In genomic region chr12:83301616-83302319, GRCm38 (mm10) we compare ENCODE assay signal across 9 mouse cellular contexts.
DNase-seq lines count a peak whose midpoint lies in the region; ATAC-seq lines count a peak whose summit lies in the region.
"Had no signal": no experiment of that assay in that cellular context is flagged by ENCODE, and none has a peak within 500 bp of the region (broad histone marks: within the 10 kb centered on the region; RNA-seq: fewer than 3 reads in every experiment).

No protein-coding gene starts in this region.

- H3K4me1 ChIP-seq in midbrain, embryonic 11.5 days (ENCODE audit: control insufficient read depth, insufficient read depth, low read length), result peaks cover 17% of the 10 kb centered on the region

- H3K4me3 ChIP-seq in midbrain, embryonic 11.5 days (ENCODE audit: low read depth, low read length), result no peak overlapping the region

- WGBS in midbrain, embryonic 11.5 days, result 67% methylated on average over 18 of the region's 18 CpGs

- ATAC-seq in midbrain, embryonic 11.5 days (ENCODE audit: low FRiP score), result peak; percentile 9; the same call in 1 of the 2 replicates

- no peaks in the 10 kb centered on the region for H3K9me3 ChIP-seq in midbrain, embryonic 11.5 days (ENCODE audit: control insufficient read depth, low read length)

- H3K9ac ChIP-seq in midbrain, embryonic 11.5 days (ENCODE audit: low read length), result no peak overlapping the region

- no peak overlapping the region for H3K4me2 ChIP-seq in midbrain, embryonic 11.5 days

- DNase-seq in adrenal gland, postnatal 10 days, result peak; percentile 77
- peak; percentile 39 to 61 for DNase-seq in cerebellum, postnatal 36 days
- peak; percentile 41 for DNase-seq in heart, postnatal 4 days
- no peak for DNase-seq in midbrain, embryonic 11.5 days (ENCODE audit: low spot score, missing footprints)
- no peak for DNase-seq in B cell, adult 2 months
- no peak for DNase-seq in frontal cortex, postnatal 25 days (ENCODE audit: low spot score in 2 of 2)
- no peak for DNase-seq in c-Kit-positive CD71-positive TER-119-positive erythroid progenitor cells, embryonic 14.5 days (ENCODE audit: low spot score)
- DNase-seq in layer of hippocampus, postnatal 14 days (ENCODE audit: low spot score in 2 of 2), result no peak

- no peaks in the 10 kb centered on the region for H3K36me3 ChIP-seq in midbrain, embryonic 11.5 days (ENCODE audit: control insufficient read depth, insufficient read depth, low read length)

- 0 out of 2 replicates have a peak overlapping the region, but pooled peaks have one; percentile 9 for H3K27ac ChIP-seq in midbrain, embryonic 11.5 days (ENCODE audit: low read depth, low read length)
- H3K27ac ChIP-seq: macrophage had no signal

- no peaks in the 10 kb centered on the region for H3K27me3 ChIP-seq in midbrain, embryonic 11.5 days (ENCODE audit: control insufficient read depth, insufficient read depth, low read length)

Comparison
In these comparisons a context has a peak if more than half of its experiments do, and no peak if none do; other contexts are left out.
1. DNase-seq: peak in adrenal gland, postnatal 10 days (single experiment), cerebellum, postnatal 36 days (2 of 2) and heart, postnatal 4 days (single experiment); none in midbrain, embryonic 11.5 days (single experiment), B cell, adult 2 months (0 of 2), frontal cortex, postnatal 25 days (0 of 2), c-Kit-positive CD71-positive TER-119-positive erythroid progenitor cells, embryonic 14.5 days (single experiment) and layer of hippocampus, postnatal 14 days (0 of 2).